Mouse (Mus musculus) kidney, embryonic 16.5 days (tissue): ENCODE results near the gene Klk1b5. TPM values are rescaled to one million over a fixed set of nuclear protein-coding genes. Genes with fewer than 3 reads are reported as not detected.
A peak's percentile ranks its signal among the peaks of the same experiment; 100 is the strongest.
"Not testable (repeated sequence)": the region's sequence is repeated elsewhere in the genome, so short reads cannot be mapped to it uniquely, and the experiment has no call there.

ENCODE experiments used
- ATAC-seq: fragments of 200-750 bp; cut with Nextera tagmentation; 2 replicates; pipeline ENCODE4 v1.8.0; 2017; ENCODE audit warnings: moderate TSS enrichment; ENCODE audit not compliant: low FRiP score, low TSS enrichment
- H3K27ac ChIP-seq: fragments of 300-500 bp; sonication (generic); 2 replicates; pipeline ENCODE4 v1.5.1; 2014; ENCODE audit warnings: low read length
- H3K27me3 ChIP-seq: fragments of 300-500 bp; sonication (generic); 2 replicates; pipeline ENCODE4 v1.6.1; 2014; ENCODE audit warnings: low read length, control low read depth, mixed read lengths; ENCODE audit not compliant: insufficient read depth
- H3K36me3 ChIP-seq: fragments of 300-500 bp; sonication (generic); 2 replicates; pipeline ENCODE4 v1.6.1; 2014; ENCODE audit warnings: low read length, control low read depth, mixed read lengths; ENCODE audit not compliant: insufficient read depth
- H3K4me1 ChIP-seq: fragments of 300-500 bp; sonication (generic); 2 replicates; pipeline ENCODE4 v1.6.1; 2014; ENCODE audit warnings: low read length, control low read depth, mixed read lengths; ENCODE audit not compliant: insufficient read depth
- H3K4me2 ChIP-seq: fragments of 300-500 bp; sonication (generic); replicated peaks from 2 replicates; pipeline ENCODE4 v1.6.1; 2014; ENCODE audit warnings: low read depth, low read length
- H3K4me3 ChIP-seq: fragments of 300-500 bp; sonication (generic); 2 replicates; pipeline ENCODE4 v1.5.1; 2014; ENCODE audit warnings: mild to moderate bottlenecking, low read length
- H3K9ac ChIP-seq: fragments of 300-500 bp; sonication (generic); replicated peaks from 2 replicates; pipeline ENCODE4 v1.6.1; 2014; ENCODE audit warnings: low read length
- H3K9me3 ChIP-seq: fragments of 300-500 bp; sonication (generic); 2 replicates; pipeline ENCODE4 v1.6.1; 2016; ENCODE audit warnings: low read length, control low read depth
- WGBS: fragments of 180-500 bp; shearing (Covaris S2); extraction: QIAGEN DNeasy Blood & Tissue Kit; methylation state at CpG from one replicate; pipeline ENCODE4 v1.1.7; 2014; 5-methylcytosine and 5-hydroxymethylcytosine counted together
- polyA plus RNA-seq: library from polyadenylated mRNA; unstranded; fragments of >200 nt; fragmentation: Nextera tagmentation; extraction: Ambion mirVana; gene quantifications from 2 replicates; pipeline ENCODE4 v1.2.1, GENCODE M21; 2015

The Klk1b5 gene
- polyA plus RNA-seq, 1 experiment from 2014 or later, result 0.15 TPM

DNA sequence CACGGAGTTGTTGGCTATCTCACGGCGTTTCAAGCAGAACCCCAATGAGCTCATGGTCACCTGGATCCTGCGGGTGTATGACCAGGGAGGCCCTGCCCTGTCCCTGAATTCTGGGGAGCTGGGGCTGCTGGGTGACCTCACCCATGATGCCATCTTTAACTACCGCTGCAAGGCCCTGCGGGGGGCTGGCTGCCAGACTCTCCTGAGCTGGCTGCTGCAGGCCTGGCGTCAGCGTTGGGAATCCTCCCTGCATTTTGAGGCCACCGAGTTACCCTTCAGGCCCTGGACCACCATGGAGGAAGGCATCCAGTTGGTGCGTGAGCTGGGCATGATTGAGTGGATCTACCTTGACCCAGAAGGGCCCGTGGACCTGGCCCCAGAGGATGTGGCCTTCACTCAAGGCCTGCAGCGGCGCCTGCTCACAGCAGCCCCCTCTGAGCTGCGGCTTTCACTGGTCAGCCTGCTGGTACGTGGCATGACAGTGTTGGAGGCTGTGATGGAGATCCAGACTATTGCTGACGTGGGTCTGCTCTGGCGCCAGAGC, 35.1 kb downstream of the Klk1b5 start:
- not testable (repeated sequence) for H3K9me3 ChIP-seq, H3K4me2 ChIP-seq, H3K9ac ChIP-seq, H3K27ac ChIP-seq, H3K4me3 ChIP-seq, H3K27me3 ChIP-seq, ATAC-seq
- 90% methylated on average over 17 of the region's 17 CpGs for WGBS
- H3K4me1 ChIP-seq, result peaks cover 20% of the 10 kb centered on the region
- peaks cover 49% of the 10 kb centered on the region for H3K36me3 ChIP-seq

DNA sequence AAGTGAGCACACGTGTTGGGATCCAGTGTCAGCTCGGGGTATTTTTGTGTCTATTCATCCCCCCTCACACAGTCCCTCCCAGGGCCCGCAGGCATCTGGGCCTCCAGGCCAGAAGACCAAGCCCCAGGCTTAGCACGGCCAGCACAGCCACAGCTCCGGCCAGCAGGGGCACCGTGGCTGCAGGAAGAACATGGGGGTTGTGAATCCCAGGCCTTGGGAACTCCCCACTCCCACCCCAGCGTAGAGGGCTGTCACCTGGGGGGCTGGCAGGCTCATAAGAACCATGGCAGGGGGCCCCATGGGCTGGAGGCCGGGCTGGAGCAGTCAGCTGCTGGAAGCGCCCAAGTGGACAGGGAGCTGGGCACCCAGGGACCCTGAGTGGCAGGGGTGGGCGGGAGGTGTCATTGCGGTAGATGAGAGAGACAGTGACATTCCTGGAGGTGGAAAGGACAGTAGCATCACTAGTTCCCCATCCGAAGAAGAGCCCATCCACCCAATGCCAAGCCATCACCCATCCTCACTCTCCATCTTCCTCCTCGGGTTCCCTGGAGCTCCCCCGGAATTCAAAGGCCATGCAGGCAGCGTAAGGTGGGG, 37.4 kb downstream of the Klk1b5 start:
- no peaks in the 10 kb centered on the region for H3K27me3 ChIP-seq
- H3K27ac ChIP-seq, result no peak overlapping the region
- H3K9me3 ChIP-seq, result no peaks in the 10 kb centered on the region
- peaks cover 13% of the 10 kb centered on the region; the same call in 1 of the 2 replicates for H3K4me1 ChIP-seq
- H3K4me3 ChIP-seq, result no peak overlapping the region
- H3K4me2 ChIP-seq, result no peak overlapping the region
- peaks cover 49% of the 10 kb centered on the region for H3K36me3 ChIP-seq
- ATAC-seq, result no peak; the same call in 1 of the 2 replicates
- 66% methylated on average over 15 of the region's 15 CpGs for WGBS
- H3K9ac ChIP-seq, result no peak overlapping the region

DNA sequence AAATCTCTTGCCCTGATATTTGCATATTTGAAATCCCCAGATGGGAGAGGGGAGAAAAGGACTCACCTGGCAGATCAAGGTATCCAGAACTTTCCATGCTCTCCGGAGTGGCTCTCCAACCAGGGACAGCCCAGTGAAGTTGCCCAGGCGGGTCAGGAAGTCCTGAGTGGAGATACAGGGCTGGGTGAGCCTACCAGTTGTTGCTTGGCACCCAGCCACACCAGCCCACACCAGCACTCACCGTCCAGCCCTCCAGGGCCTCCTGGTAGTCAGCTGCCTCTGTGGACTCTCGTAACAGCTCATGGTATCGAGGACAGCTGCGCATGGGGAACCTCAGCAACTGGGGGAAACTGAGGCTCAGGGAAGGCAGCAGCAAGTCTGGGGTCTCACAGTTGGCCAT, 39.2 kb downstream of the Klk1b5 start:
- Histone ChIP-seq H3K9me3 (no peaks in the 10 kb centered on the region), H3K4me3 (no peak overlapping the region), H3K4me1 (no peaks in the 10 kb centered on the region), H3K4me2 (no peak overlapping the region), H3K36me3 (peaks cover 32% of the 10 kb centered on the region), H3K27me3 (no peaks in the 10 kb centered on the region), H3K9ac (no peak overlapping the region), H3K27ac (no peak overlapping the region)
- no peak for ATAC-seq
- WGBS, result 70% methylated on average over 6 of the region's 6 CpGs

DNA sequence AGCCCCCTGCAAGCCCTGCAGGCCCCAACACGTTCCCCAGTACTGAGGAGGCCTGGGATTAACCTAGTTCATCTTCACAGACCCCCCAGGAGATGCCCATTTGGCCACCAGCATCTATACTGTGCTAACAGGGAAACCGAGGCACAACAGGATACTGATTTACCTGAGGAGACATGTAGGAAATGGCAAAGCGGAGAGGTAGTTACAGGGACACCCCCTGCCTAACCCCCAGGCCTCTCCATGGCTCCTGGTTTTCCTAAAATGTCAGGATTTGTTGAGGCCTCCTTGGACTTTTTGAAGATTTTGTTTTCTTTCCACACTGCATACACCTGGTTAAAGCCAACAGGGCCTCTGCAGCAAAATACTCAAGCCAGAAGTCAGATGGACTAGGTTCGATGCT, 41.5 kb downstream of the Klk1b5 start, which contains the start of gene Acp4:
Gene Acp4, minus strand, starts transcription at position 101 of the 400 bp plus-strand sequence.
- ATAC-seq, result no peak
- WGBS, result 76% methylated on average over 4 of the region's 4 CpGs
- no peak within 1 kb of the TSS for H3K27ac ChIP-seq

DNA sequence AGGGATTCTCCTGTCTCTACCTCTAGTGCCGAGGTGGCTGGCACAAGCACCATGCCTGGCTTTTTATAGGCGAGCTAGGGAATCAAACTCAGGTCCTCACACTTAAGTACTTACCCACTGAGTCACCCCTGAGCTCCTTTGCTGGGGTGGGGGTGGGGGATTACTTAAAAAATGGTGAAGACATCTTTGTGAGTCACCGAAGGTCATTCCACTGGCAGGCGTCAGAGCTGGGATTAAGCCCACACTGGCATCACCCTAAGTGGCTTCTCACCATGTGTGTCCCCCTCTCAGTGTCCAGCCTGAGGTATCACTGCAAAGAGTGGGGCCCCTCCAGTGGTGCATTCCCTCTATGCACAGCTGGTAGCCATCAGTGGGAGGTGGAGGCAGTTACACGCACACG, 44.7 kb downstream of the Klk1b5 start:
- WGBS, result 75% methylated on average over 6 of the region's 6 CpGs

More for the DNA sequence above, 41.5 kb downstream of the Klk1b5 start, which contains the start of gene Acp4:
- no peak within 1 kb of the TSS for H3K4me3 ChIP-seq
- H3K9ac ChIP-seq, result no peak within 1 kb of the TSS
- H3K36me3 ChIP-seq, result peaks cover 18% of the 10 kb centered on the region
- no peaks in the 10 kb centered on the region for H3K4me1 ChIP-seq
- 0 out of 2 replicates have a peak, but pooled peaks cover 9% of the 10 kb centered on the region for H3K27me3 ChIP-seq
- no peak within 1 kb of the TSS for H3K4me2 ChIP-seq
- no peaks in the 10 kb centered on the region for H3K9me3 ChIP-seq

DNA sequence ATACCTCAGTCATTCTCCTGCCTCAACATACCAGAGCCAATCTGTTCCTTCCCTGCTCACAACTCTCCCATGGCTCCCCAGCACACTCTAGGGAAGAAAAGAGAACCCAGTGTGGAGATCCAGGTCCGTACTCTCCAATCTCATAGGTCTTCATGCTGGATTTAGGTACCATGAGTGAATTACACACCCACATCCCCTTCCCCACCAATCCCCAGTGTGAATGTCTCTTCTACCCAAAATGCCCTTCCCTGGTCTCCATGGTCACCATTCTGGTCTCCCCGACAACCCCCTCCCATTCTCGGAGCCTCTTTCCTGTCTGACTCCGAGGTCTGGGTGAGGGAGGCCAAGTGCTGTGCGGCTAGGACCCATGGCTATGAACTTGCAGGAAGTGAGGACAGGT, 45.4 kb downstream of the Klk1b5 start, which contains the start of gene Gm15517:
Gene Gm15517, plus strand, starts transcription at position 301 of the 400 bp plus-strand sequence.
- 0 out of 2 replicates have a peak, but pooled peaks cover 4% of the 10 kb centered on the region for H3K4me1 ChIP-seq
- no peak within 1 kb of the TSS for H3K9ac ChIP-seq
- WGBS, result 48% methylated on average over 5 of the region's 5 CpGs
- no peak within 1 kb of the TSS for H3K27ac ChIP-seq
- no peak for ATAC-seq
- peaks cover 16% of the 10 kb centered on the region for H3K27me3 ChIP-seq
- H3K4me2 ChIP-seq, result no peak within 1 kb of the TSS
- H3K4me3 ChIP-seq, result no peak within 1 kb of the TSS
- no peaks in the 10 kb centered on the region for H3K9me3 ChIP-seq
- H3K36me3 ChIP-seq, result no peaks in the 10 kb centered on the region

More for the DNA sequence above, 44.7 kb downstream of the Klk1b5 start:
- H3K9ac ChIP-seq, result no peak overlapping the region
- 0 out of 2 replicates have a peak, but pooled peaks cover 4% of the 10 kb centered on the region for H3K4me1 ChIP-seq
- H3K4me3 ChIP-seq, result no peak overlapping the region
- H3K27ac ChIP-seq, result no peak overlapping the region
- H3K4me2 ChIP-seq, result no peak overlapping the region
- H3K36me3 ChIP-seq, result no peaks in the 10 kb centered on the region
- H3K27me3 ChIP-seq, result peaks cover 16% of the 10 kb centered on the region
- H3K9me3 ChIP-seq, result no peaks in the 10 kb centered on the region
- ATAC-seq, result no peak

DNA sequence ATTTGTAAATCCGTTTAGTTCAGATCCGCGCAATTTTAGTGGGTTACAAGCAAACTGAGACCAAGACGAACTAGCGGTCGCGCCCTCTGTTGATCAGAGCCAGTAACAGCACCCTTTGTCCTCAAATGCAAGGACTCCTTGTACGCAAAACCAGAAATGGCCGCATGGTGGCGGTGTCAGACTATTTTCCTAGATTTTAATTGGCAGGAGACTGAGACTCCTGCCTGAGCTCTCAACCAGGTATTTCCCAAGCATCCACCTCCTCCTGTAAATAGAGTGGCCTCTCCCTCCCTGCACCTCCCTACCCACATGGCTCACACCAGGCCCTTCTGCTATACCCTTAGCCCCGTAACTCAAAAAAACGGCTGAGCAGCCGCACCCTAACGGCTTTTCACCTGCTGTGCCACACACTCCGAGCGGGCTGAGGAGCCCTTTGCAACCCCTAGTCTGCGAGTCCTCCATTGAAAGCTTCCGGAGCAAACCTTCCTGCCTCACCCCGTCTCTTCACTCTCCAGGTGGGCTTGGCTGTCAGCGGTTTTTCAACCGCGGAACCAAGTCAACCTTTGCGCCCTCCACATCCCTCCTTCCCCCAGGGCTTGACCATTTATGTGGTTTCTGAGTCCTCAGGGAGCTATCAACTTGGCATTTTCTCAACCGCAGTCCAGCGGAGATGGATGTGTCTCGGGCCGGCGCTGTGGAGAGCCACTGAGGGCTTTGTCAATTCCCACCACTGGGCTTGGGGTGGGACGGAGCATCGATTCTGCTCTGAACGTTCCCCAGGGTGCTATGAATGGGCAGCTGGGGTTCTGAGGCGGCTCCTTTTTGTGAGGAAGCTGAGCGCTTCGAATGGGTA, 47.3 kb downstream of the Klk1b5 start:
- H3K27me3 ChIP-seq, result peaks cover 16% of the 10 kb centered on the region
- WGBS, result 2% methylated on average over 34 of the region's 34 CpGs
- peak overlapping the region; percentile 25 for H3K4me3 ChIP-seq
- H3K9me3 ChIP-seq, result no peaks in the 10 kb centered on the region
- H3K9ac ChIP-seq, result 0 out of 2 replicates have a peak overlapping the region, but pooled peaks have one; percentile 20
- no peaks in the 10 kb centered on the region for H3K36me3 ChIP-seq
- ATAC-seq, result peak; percentile 50
- 0 out of 2 replicates have a peak, but pooled peaks cover 4% of the 10 kb centered on the region for H3K4me1 ChIP-seq
- no peak overlapping the region for H3K27ac ChIP-seq
- H3K4me2 ChIP-seq, result peak overlapping the region; percentile 51

DNA sequence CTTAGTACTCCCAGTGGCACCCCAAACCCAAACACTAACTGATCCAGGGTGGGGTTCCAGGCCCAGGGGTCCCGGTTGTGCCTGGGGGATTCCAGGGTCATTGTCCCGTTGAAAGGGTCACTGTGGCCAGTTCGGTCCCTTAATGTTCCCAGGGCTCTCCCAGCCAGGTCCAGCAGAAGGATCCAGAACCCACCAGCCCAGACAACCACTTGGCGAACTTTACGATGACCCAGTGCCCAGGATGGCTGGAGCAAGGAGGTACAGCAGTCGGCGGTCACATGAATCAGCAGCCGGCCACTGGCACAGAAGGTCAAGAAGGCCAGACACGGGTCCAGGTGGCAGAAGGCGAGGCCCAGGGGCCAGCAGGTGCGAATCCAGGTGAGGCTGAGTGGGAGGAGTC, 52.4 kb downstream of the Klk1b5 start:
- Histone ChIP-seq H3K27ac (no peak overlapping the region), H3K4me2 (no peak overlapping the region), H3K27me3 (peaks cover 7% of the 10 kb centered on the region), H3K4me3 (no peak overlapping the region), H3K9ac (no peak overlapping the region), H3K36me3 (no peaks in the 10 kb centered on the region), H3K4me1 (0 out of 2 replicates have a peak, but pooled peaks cover 2% of the 10 kb centered on the region), H3K9me3 (no peaks in the 10 kb centered on the region)
- 80% methylated on average over 11 of the region's 11 CpGs for WGBS
- no peak for ATAC-seq

DNA sequence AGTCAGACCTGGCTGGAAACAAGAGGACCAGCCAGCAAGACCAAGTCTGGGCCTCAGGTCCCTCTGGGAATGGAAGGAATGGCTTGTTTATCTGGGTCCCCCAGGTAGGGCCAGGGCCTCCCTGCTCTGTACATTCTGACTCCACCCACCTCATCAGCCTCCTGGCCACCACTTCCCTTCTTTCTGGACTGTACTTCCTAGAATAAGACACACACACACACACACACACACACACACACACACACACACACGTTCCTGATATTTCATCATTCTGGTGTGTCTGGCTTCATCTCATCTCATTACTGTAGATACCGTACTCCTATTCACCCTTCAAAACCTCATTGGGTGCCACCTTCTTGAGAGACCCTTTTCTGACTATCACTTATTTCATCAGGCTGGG, 53.7 kb downstream of the Klk1b5 start:
- no peak for ATAC-seq
- H3K9ac ChIP-seq, result no peak overlapping the region
- no peaks in the 10 kb centered on the region for H3K9me3 ChIP-seq
- H3K4me1 ChIP-seq, result no peaks in the 10 kb centered on the region
- no peaks in the 10 kb centered on the region for H3K36me3 ChIP-seq
- H3K4me2 ChIP-seq, result no peak overlapping the region
- no peak overlapping the region for H3K4me3 ChIP-seq
- WGBS, result 86% methylated on average over 2 of the region's 2 CpGs
- no peak overlapping the region for H3K27ac ChIP-seq
- H3K27me3 ChIP-seq, result peaks cover 6% of the 10 kb centered on the region
